Mouse (Mus musculus): ENCODE measurements around the gene Pcid2. TPM values are rescaled to one million over a fixed set of nuclear protein-coding genes. Genes with fewer than 3 reads are reported as not detected.
"Not testable (repeated sequence)": the region's sequence is repeated elsewhere in the genome, so short reads cannot be mapped to it uniquely, and the experiment has no call there.

Gene Pcid2
- polyA plus RNA-seq, 1 experiment from 2014 or later, result 36.4 TPM

DNA sequence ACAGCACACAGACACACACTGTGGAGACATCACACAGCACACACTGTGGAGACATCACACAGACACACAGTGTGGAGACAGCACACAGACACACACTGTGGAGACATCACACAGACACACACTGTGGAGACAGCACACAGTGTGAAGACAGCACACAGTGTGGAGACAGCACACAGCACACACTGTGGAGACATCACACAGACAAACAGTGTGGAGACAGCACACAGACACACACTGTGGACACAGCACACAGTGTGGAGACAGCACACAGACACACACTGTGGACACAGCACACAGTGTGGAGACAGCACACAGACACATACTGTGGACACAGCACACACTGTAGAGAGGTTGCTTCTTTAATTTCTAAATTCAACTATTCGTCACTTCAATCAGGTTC lies 29.7 kb downstream of the Pcid2 start:
- H3K4me3 ChIP-seq (replicated peaks); ATAC-seq (ENCODE audit: low FRiP score); H3K27ac ChIP-seq (replicated peaks); H3K4me2 ChIP-seq; H3K9me3 ChIP-seq (replicated peaks); H3K4me1 ChIP-seq; H3K27me3 ChIP-seq (replicated peaks); H3K9ac ChIP-seq (replicated peaks): not testable (repeated sequence)
- peaks cover 81% of the 10 kb centered on the region for H3K36me3 ChIP-seq
- WGBS, result 96% methylated on average over 1 of the region's 1 CpGs

DNA sequence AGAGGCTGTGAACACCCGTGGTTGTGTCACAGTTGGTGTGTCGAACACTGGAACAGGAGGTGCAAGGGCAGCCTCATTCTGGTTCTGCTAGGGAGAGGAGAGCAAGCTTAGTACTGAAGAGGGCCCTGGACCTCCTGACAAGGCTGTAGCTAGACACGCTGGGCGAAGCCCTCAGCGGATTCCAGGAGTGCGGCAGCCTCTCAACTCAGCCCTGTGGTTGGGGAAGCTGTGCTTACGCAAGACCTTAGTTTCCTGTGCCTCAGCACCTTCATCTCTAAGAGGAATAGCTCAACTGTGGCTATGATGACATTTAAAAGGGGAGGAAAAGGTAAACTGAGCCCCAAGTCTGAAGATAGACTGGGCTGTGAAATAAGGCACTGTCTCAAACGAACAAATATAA lies 30.2 kb downstream of the Pcid2 start:
- Histone ChIP-seq H3K27ac (replicated peaks) (no peak overlapping the region), H3K27me3 (replicated peaks) (no peaks in the 10 kb centered on the region), H3K9me3 (replicated peaks) (no peaks in the 10 kb centered on the region), H3K4me1 (no peaks in the 10 kb centered on the region), H3K4me3 (replicated peaks) (no peak overlapping the region), H3K4me2 (no peak overlapping the region), H3K9ac (replicated peaks) (no peak overlapping the region), H3K36me3 (peaks cover 76% of the 10 kb centered on the region)
- 97% methylated on average over 8 of the region's 8 CpGs for WGBS
- ATAC-seq (ENCODE audit: low FRiP score), result no peak

DNA sequence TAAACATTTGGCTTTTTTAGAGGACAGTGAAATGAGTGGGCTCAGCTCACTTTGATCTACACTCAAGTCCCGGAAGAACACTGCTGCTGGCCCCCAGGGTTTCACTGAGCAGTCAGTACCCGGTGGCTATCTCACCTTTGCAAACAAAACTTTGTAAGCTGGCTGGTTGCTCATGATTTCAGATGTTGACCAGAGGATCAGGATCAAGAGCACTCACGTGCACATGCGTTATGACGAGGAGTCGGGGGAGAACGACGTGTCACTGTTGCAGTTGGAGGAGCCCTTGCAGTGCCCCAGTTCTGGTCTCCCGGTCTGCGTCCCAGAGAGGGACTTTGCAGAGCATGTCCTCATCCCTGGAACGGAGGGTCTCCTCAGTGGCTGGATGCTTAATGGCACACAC lies 32.0 kb downstream of the Pcid2 start:
- no peaks in the 10 kb centered on the region for H3K27me3 ChIP-seq (replicated peaks)
- H3K4me1 ChIP-seq, result no peaks in the 10 kb centered on the region
- H3K27ac ChIP-seq (replicated peaks), result no peak overlapping the region
- no peak overlapping the region for H3K9ac ChIP-seq (replicated peaks)
- H3K9me3 ChIP-seq (replicated peaks), result no peaks in the 10 kb centered on the region
- ATAC-seq (ENCODE audit: low FRiP score), result no peak
- WGBS, result 96% methylated on average over 11 of the region's 11 CpGs
- peaks cover 58% of the 10 kb centered on the region for H3K36me3 ChIP-seq
- no peak overlapping the region for H3K4me3 ChIP-seq (replicated peaks)
- H3K4me2 ChIP-seq, result no peak overlapping the region

DNA sequence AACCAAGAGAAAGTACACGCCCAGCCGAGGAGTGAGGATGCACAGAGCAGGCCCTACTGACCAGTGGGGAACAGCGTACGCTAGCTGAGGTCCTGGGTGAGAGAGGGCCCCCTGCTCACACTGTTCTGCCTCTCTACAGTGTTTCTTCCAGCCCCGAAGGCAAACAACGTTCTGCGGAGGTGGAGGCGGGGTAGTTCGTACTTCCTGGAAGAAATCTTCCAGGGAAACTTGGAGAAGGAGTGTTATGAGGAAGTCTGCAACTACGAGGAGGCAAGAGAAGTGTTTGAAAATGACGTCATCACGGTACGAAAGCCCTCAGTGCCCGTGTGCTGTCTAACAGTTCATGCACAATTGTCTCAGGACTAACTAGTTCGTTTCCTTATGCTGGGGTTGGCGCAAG lies 42.1 kb downstream of the Pcid2 start:
- H3K4me1 ChIP-seq, result no peaks in the 10 kb centered on the region
- 82% methylated on average over 16 of the region's 16 CpGs for WGBS
- no peak for ATAC-seq (ENCODE audit: low FRiP score)
- H3K9me3 ChIP-seq (replicated peaks), result no peaks in the 10 kb centered on the region
- no peak overlapping the region for H3K4me3 ChIP-seq (replicated peaks)
- no peaks in the 10 kb centered on the region for H3K27me3 ChIP-seq (replicated peaks)
- no peak overlapping the region for H3K27ac ChIP-seq (replicated peaks)
- no peak overlapping the region for H3K9ac ChIP-seq (replicated peaks)
- H3K4me2 ChIP-seq, result no peak overlapping the region
- no peaks in the 10 kb centered on the region for H3K36me3 ChIP-seq

GRCm38 (mm10) chr8:13060441-13061150 lies 44.7 kb downstream of the Pcid2 start, which contains the start of gene Proz:
TSS of gene Proz (plus strand) at chr8:13060914.
- Histone ChIP-seq H3K36me3 (no peaks in the 10 kb centered on the region), H3K4me2 (no peak within 1 kb of the TSS), H3K9ac (replicated peaks) (no peak within 1 kb of the TSS), H3K4me3 (replicated peaks) (no peak within 1 kb of the TSS), H3K27ac (replicated peaks) (no peak within 1 kb of the TSS), H3K27me3 (replicated peaks) (no peaks in the 10 kb centered on the region), H3K4me1 (no peaks in the 10 kb centered on the region), H3K9me3 (replicated peaks) (no peaks in the 10 kb centered on the region)
- ATAC-seq (ENCODE audit: low FRiP score), result no peak
- 86% methylated on average over 17 of the region's 17 CpGs for WGBS

DNA sequence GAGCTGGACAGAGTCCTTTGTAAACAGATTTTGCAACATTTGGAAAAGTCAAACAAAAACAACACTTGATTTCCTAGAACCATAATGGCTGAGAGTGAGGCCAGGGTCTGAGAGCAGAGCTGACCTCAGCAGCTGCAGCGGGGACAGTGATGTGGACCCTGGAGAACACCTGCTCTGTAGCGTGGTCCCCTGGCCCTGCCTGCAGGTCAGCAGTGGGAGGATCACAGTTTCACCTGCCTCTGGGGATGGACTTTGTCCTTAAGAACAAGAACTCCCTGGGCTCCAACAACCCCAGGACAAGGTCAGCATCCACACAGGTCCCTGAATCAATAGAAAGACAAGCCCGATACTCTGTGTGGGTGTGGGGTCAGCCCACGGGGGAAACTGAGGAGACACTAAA lies 47.9 kb downstream of the Pcid2 start:
- H3K9ac ChIP-seq (replicated peaks), result no peak overlapping the region
- no peaks in the 10 kb centered on the region for H3K36me3 ChIP-seq
- no peaks in the 10 kb centered on the region for H3K4me1 ChIP-seq
- no peaks in the 10 kb centered on the region for H3K9me3 ChIP-seq (replicated peaks)
- ATAC-seq (ENCODE audit: low FRiP score), result no peak
- H3K4me3 ChIP-seq (replicated peaks), result no peak overlapping the region
- WGBS, result 88% methylated on average over 4 of the region's 4 CpGs
- H3K27ac ChIP-seq (replicated peaks), result no peak overlapping the region
- no peaks in the 10 kb centered on the region for H3K27me3 ChIP-seq (replicated peaks)
- H3K4me2 ChIP-seq, result no peak overlapping the region

- ATAC-seq (ENCODE audit: low FRiP score), result no peak
- Histone ChIP-seq H3K4me3 (replicated peaks) (no peak overlapping the region), H3K9ac (replicated peaks) (no peak overlapping the region), H3K4me2 (no peak overlapping the region), H3K4me1 (no peaks in the 10 kb centered on the region), H3K27ac (replicated peaks) (no peak overlapping the region), H3K27me3 (replicated peaks) (no peaks in the 10 kb centered on the region), H3K36me3 (no peaks in the 10 kb centered on the region), H3K9me3 (replicated peaks) (no peaks in the 10 kb centered on the region; the same call in 1 of the 2 replicates)
- 83% methylated on average over 10 of the region's 10 CpGs for WGBS
Observed at GRCm38 (mm10) chr8:13050550-13050949, 54.7 kb downstream of the Pcid2 start.

DNA sequence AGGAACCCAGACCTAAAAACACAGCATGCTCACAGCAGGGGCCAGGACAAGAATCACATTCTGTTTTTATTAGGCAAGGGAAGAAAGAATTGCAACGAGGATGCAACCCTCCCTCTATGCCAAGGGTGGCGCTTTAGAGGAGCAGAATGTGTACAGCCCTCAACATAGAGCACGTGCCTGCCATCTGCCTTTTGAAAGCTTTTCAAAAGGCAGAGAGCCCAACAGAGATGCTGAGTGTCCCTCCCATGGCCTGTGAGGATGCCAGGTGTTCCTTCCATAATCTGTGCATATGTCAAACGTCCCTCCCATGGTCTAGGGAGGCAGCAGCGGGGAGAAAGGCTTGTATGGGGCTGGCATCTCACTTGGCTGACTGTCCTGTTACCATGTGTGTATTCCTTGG lies 57.6 kb downstream of the Pcid2 start:
- ATAC-seq (ENCODE audit: low FRiP score), result no peak
- H3K4me2 ChIP-seq, result no peak overlapping the region
- 55% methylated on average over 5 of the region's 5 CpGs for WGBS
- H3K27me3 ChIP-seq (replicated peaks), result no peaks in the 10 kb centered on the region
- no peaks in the 10 kb centered on the region for H3K36me3 ChIP-seq
- H3K4me1 ChIP-seq, result no peaks in the 10 kb centered on the region
- no peak overlapping the region for H3K9ac ChIP-seq (replicated peaks)
- no peaks in the 10 kb centered on the region; the same call in 1 of the 2 replicates for H3K9me3 ChIP-seq (replicated peaks)
- H3K27ac ChIP-seq (replicated peaks), result no peak overlapping the region
- H3K4me3 ChIP-seq (replicated peaks), result no peak overlapping the region

GRCm38 (mm10) chr8:13041459-13041858 lies 63.8 kb downstream of the Pcid2 start:
- Histone ChIP-seq H3K4me3 (replicated peaks) (no peak overlapping the region), H3K36me3 (no peaks in the 10 kb centered on the region), H3K27me3 (replicated peaks) (no peaks in the 10 kb centered on the region), H3K9ac (replicated peaks) (no peak overlapping the region), H3K4me1 (no peaks in the 10 kb centered on the region), H3K9me3 (replicated peaks) (no peaks in the 10 kb centered on the region), H3K4me2 (no peak overlapping the region), H3K27ac (replicated peaks) (no peak overlapping the region)
- no peak for ATAC-seq (ENCODE audit: low FRiP score)
- WGBS, result 87% methylated on average over 4 of the region's 4 CpGs

GRCm38 (mm10) chr8:13039054-13039453 lies 66.2 kb downstream of the Pcid2 start:
- Histone ChIP-seq H3K27me3 (replicated peaks) (no peaks in the 10 kb centered on the region), H3K9me3 (replicated peaks) (no peaks in the 10 kb centered on the region), H3K36me3 (no peaks in the 10 kb centered on the region), H3K4me3 (replicated peaks) (no peak overlapping the region), H3K27ac (replicated peaks) (no peak overlapping the region), H3K4me2 (no peak overlapping the region), H3K9ac (replicated peaks) (no peak overlapping the region), H3K4me1 (no peaks in the 10 kb centered on the region)
- ATAC-seq (ENCODE audit: low FRiP score), result no peak
- 86% methylated on average over 6 of the region's 6 CpGs for WGBS

DNA sequence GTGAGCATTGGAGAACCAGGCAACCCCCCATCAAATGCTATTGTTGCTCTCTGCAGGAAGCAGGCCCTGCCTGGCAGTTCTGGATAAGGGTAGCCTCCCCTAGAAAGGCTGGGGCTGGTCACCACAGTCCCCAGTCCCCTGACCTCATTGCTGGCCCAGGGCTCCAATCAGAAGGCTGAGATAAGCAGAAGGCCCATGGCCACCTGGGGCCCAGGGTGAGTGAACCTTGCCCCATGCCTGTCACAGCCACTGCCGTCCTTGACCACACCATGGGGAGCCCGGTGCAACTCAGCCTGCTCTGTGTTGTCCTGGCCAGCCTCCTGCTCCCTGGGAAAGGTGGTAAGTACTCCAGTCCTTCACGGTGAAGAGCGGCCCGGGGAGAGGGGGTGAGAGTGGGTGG lies 67.7 kb downstream of the Pcid2 start:
- Histone ChIP-seq H3K4me1 (no peaks in the 10 kb centered on the region), H3K27me3 (replicated peaks) (no peaks in the 10 kb centered on the region), H3K9ac (replicated peaks) (no peak overlapping the region), H3K36me3 (no peaks in the 10 kb centered on the region), H3K4me3 (replicated peaks) (no peak overlapping the region), H3K4me2 (no peak overlapping the region), H3K27ac (replicated peaks) (no peak overlapping the region), H3K9me3 (replicated peaks) (no peaks in the 10 kb centered on the region)
- 62% methylated on average over 5 of the region's 5 CpGs for WGBS
- no peak for ATAC-seq (ENCODE audit: low FRiP score)

DNA sequence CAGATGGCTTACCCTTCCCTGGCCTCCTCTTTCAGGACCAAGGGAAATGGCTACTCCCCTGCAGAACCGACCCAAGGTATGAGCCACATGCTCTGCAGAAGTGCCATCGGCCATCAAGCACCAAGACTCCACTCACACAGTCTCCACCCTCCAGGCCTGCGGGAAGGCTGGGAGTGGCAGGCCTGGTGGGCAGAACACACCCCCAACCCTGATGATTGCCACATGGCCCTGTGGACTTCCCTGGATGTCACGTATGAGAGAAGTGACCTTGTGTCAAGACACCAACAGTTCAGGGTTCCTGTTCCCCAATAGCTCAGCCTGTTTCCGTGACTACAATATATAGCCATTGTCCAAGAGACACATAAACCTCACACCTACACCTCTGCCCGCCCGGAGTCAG lies 68.2 kb downstream of the Pcid2 start, which contains the start of gene F10:
F10 (plus strand) TSS at position 294 of the 400 bp plus-strand sequence.
- H3K9ac ChIP-seq (replicated peaks), result no peak within 1 kb of the TSS
- ATAC-seq (ENCODE audit: low FRiP score), result no peak
- WGBS, result 78% methylated on average over 7 of the region's 7 CpGs

More for the DNA sequence above, 68.2 kb downstream of the Pcid2 start, which contains the start of gene F10:
- H3K9me3 ChIP-seq (replicated peaks), result no peaks in the 10 kb centered on the region
- H3K36me3 ChIP-seq, result no peaks in the 10 kb centered on the region
- H3K27me3 ChIP-seq (replicated peaks), result no peaks in the 10 kb centered on the region
- no peak within 1 kb of the TSS for H3K4me2 ChIP-seq
- H3K4me3 ChIP-seq (replicated peaks), result no peak within 1 kb of the TSS
- H3K4me1 ChIP-seq, result no peaks in the 10 kb centered on the region
- H3K27ac ChIP-seq (replicated peaks), result no peak within 1 kb of the TSS
